Mouse (Mus musculus): ENCODE results near the gene Chst8.

DNA sequence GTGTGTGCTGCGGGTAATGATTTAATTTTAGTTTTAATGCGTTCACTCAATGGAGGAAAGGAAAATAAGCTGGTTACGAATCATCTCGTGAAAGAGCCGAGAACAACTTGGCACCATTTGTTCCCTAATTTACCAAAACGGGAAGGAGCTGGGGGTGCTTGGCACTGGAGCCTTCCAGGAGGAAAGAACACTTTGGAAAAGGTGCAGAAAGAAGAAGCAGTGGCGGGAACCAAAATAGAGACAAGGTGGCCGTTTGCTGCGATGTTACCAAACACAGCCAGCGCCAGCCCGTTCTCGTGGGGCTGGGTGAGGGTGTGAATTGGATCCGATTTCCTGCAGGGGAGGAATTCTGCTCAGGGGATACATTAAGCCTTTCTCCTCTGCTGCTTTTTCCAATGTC lies 38.5 kb downstream of the Chst8 start:
- TF ChIP-seq CTCF (IDR thresholded peaks at IDR 0.05; ENCODE audit: borderline replicate concordance, insufficient read depth, low read length) (no peak), POLR2A (IDR thresholded peaks at IDR 0.05; ENCODE audit: low read depth, low read length) (no peak)

Measured in embryonic fibroblast, embryonic 13.5 days (primary cell).